In the genomic region with DNA sequence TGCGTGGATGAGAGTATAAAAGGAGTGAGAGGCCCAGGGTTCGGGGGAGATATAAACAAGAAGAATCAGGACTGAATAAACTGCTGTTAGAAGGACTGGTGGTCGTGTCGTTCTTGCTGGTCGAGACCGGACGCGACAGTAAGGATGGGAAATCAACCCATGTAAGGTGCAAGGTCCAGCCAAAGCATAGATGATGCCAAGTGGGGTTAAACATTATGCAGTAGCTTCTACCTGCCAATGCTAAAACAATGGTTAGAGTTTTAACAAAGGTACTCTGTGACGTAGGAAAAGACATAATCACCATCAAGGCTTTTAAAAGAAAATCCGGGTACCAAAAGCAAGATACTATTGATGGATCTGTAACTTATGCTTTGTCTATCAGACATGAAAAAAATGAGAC, we compare ENCODE assay signal across 24 mouse cellular contexts. TPM values are rescaled to one million over a fixed set of nuclear protein-coding genes. Genes with fewer than 3 reads are reported as not detected.
DNase-seq lines count a peak whose midpoint lies in the region; ATAC-seq lines count a peak whose summit lies in the region.
"Had no signal": no experiment of that assay in that cellular context is flagged by ENCODE, and none has a peak within 500 bp of the region (broad histone marks: within the 10 kb centered on the region; RNA-seq: fewer than 3 reads in every experiment).

No protein-coding gene starts in this region.

- no peaks in the 10 kb centered on the region for H3K4me1 ChIP-seq in kidney, embryonic 16.5 days (ENCODE audit: insufficient read depth, low read length)
- H3K4me1 ChIP-seq: embryonic facial prominence, embryonic 10.5 days; embryonic facial prominence, embryonic 12.5 days; forebrain, embryonic 13.5 days; forebrain, embryonic 15.5 days had no signal

- no peaks in the 10 kb centered on the region for H3K27me3 ChIP-seq in kidney, embryonic 16.5 days (ENCODE audit: insufficient read depth, low read length)
- H3K27me3 ChIP-seq: CH12.LX; embryonic facial prominence, embryonic 12.5 days; forebrain, embryonic 13.5 days; forebrain, embryonic 15.5 days had no signal

- DNase-seq in heart, adult 11 months: peak; percentile 17
- no peak for DNase-seq in heart, postnatal 10 days
- peak; percentile 11 to 32 for DNase-seq in kidney, adult 8-10 months
- DNase-seq in kidney, postnatal 36 days: peak; percentile 24 to 25
- DNase-seq in kidney, postnatal 10 days: no peak
- DNase-seq: adrenal gland, adult 8-10 months; adrenal gland, postnatal 14 days; adrenal gland, postnatal 36 days; B cell, adult 2 months; cerebellum, adult 11-12 months; cerebellum, adult 2 months; cerebellum, adult 9-10 months; cerebellum, postnatal 10 days; cerebellum, postnatal 25 days had no signal

- H3K4me2 ChIP-seq in kidney, embryonic 16.5 days (replicated peaks; ENCODE audit: low read depth, low read length): no peak overlapping the region
- H3K4me2 ChIP-seq: embryonic facial prominence, embryonic 12.5 days; forebrain, embryonic 13.5 days; forebrain, embryonic 15.5 days had no signal

- H3K9me3 ChIP-seq in kidney, embryonic 16.5 days (ENCODE audit: low read length): no peaks in the 10 kb centered on the region
- H3K9me3 ChIP-seq: embryonic facial prominence, embryonic 10.5 days; embryonic facial prominence, embryonic 12.5 days; forebrain, embryonic 13.5 days; forebrain, embryonic 15.5 days; G1E had no signal

- no peaks in the 10 kb centered on the region for H3K36me3 ChIP-seq in kidney, embryonic 16.5 days (ENCODE audit: insufficient read depth, low read length)
- H3K36me3 ChIP-seq: embryonic facial prominence, embryonic 10.5 days; embryonic facial prominence, embryonic 12.5 days; forebrain, embryonic 15.5 days; G1E had no signal

- 88% methylated on average over 8 of the region's 10 CpGs for WGBS in kidney, embryonic 16.5 days

- no peak for ATAC-seq in kidney, embryonic 16.5 days (ENCODE audit: low FRiP score, low TSS enrichment)
- ATAC-seq: activated CD4-positive, CD25-positive, alpha-beta regulatory T cell, adult 4 months; CD4-positive, CD25-positive, alpha-beta regulatory T cell, adult 4 months; forebrain, embryonic 13.5 days; forebrain, embryonic 15.5 days; Patski had no signal

- no peak overlapping the region for H3K4me3 ChIP-seq in kidney, embryonic 16.5 days (ENCODE audit: low read length)
- H3K4me3 ChIP-seq: embryonic facial prominence, embryonic 10.5 days; embryonic facial prominence, embryonic 12.5 days; forebrain, embryonic 13.5 days; forebrain, embryonic 15.5 days had no signal

- no peak overlapping the region for H3K9ac ChIP-seq in kidney, embryonic 16.5 days (replicated peaks; ENCODE audit: low read length)
- H3K9ac ChIP-seq: embryonic facial prominence, embryonic 12.5 days; forebrain, embryonic 13.5 days; forebrain, embryonic 15.5 days had no signal

- intact Hi-C loops in heart, postnatal 10 days (cut with DNase I): no loop called here

- no peak overlapping the region for H3K27ac ChIP-seq in kidney, embryonic 16.5 days (ENCODE audit: low read length)
- H3K27ac ChIP-seq: embryonic facial prominence, embryonic 10.5 days; embryonic facial prominence, embryonic 12.5 days; forebrain, embryonic 13.5 days; forebrain, embryonic 15.5 days had no signal

RNA-seq across cellular contexts. Expression of a gene that starts 58.4 kb away (rescaled TPM):
- not detected for total RNA-seq in heart, postnatal 10 days (2021)
- 0.06 TPM in 2 replicates for polyA plus RNA-seq in kidney, embryonic 16.5 days (2015; fragmentation: Nextera tagmentation; extraction: Ambion mirVana)
- total RNA-seq: adrenal gland, postnatal 14 days had no signal
- polyA plus RNA-seq: forebrain, embryonic 13.5 days; G1E; Patski had no signal

Comparison
In these comparisons a context has a peak if more than half of its experiments do, and no peak if none do; other contexts are left out.
1. DNase-seq: peak in heart, adult 11 months (single experiment), kidney, adult 8-10 months (2 of 2) and kidney, postnatal 36 days (2 of 2); none in heart, postnatal 10 days (0 of 2) and kidney, postnatal 10 days (single experiment).